Mouse (Mus musculus) ovary, adult 18-20 months (tissue): ENCODE data around the gene Smarca2.

Source experiments
- DNase-seq: peaks from one replicate; pipeline ENCODE4 v3.0.0; 2022; ENCODE audit warnings: low spot score, mixed read lengths

Gene Smarca2

DNA sequence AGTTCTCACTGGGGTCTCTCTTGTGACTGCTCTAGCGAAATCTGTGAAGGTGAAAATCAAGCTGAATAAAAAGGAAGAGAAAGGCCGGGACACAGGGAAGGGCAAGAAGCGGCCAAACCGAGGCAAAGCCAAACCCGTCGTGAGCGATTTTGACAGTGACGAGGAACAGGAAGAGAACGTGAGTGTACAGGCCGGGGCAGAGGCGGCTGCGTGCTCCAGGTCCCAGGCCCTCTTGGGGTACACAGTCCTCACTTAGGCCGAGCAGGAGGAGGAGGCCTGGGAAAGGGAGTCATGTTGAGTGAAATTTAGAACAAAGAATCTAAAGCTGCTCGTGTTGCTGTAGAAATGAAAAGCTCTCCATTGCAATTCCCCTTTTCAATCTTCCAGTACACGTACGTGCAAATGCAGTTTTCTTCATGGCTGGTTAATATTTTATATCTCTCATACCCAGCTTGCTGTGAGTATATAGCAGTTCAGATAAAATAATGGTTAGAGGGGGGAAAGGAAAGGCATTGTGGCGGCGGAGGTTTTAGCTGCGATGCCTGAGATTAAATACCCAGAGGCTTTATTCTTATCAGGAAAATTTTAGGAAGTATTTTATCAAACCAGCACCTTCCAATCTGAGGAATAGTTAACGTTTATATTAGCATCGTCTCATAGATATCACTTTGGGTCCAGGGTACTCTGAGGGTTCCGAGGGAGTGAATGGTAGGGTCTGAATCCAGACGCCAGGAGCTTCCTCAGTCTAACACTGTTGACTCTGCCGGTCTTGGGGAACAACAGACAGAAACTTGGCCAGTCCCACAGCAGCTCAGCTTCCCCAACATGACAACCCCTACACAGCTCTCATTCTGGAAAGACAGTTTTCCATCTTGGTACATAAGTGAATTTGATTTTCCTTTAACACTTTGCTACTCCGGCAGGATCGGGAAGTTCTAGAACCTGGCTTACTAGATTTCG, 171.5 kb downstream of the Smarca2 start:
- DNase-seq = no peak

GRCm38 (mm10) chr19:26778199-26778598, 173.3 kb downstream of the Smarca2 start:
- no peak for DNase-seq

DNA sequence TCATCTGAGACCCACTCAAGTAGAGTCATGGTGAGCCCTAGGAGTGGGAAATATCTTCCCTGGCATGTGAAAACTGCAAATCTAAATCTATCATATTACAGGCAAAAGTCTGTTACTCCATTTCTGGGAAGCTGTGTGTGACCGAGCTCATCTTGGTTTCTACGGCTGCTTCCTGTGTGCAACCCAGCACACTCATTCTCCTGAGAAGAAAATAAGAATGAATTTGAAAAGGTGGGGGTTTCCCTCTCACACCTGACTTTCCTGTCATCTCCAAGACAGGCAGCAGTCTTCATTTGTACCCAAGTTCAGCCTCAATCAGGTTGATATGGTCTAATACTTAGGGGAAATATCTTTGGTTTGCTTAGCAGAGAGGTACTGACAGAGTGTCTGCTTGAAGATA, 176.4 kb downstream of the Smarca2 start:
- DNase-seq = no peak

DNA sequence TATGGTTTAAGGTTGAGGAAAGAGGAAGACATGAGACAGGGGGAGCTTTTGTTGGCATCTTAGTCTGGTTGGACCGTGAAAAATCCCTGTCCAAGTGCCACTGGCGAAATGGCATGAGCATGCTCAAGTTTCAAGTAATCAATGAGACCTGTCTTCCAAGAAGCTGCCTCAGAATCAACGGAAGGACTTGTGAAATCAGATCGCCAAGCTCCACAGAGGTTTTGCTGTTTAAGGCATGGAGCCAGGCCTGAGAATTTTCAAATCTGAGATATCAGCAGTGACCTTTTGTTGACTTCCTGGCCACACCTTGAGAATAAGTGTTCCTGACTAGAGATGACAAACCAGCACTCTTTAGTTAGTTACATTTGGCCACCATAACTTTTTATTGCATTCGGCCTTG, 183.6 kb downstream of the Smarca2 start:
- DNase-seq = no peak

GRCm38 (mm10) chr19:26790386-26791346, 185.8 kb downstream of the Smarca2 start:
- DNase-seq = no peak

GRCm38 (mm10) chr19:26794315-26794714, 189.5 kb downstream of the Smarca2 start:
- DNase-seq = no peak

GRCm38 (mm10) chr19:26796006-26796405, 191.2 kb downstream of the Smarca2 start:
- no peak for DNase-seq

GRCm38 (mm10) chr19:26804401-26804800, 199.6 kb downstream of the Smarca2 start:
- DNase-seq = no peak

DNA sequence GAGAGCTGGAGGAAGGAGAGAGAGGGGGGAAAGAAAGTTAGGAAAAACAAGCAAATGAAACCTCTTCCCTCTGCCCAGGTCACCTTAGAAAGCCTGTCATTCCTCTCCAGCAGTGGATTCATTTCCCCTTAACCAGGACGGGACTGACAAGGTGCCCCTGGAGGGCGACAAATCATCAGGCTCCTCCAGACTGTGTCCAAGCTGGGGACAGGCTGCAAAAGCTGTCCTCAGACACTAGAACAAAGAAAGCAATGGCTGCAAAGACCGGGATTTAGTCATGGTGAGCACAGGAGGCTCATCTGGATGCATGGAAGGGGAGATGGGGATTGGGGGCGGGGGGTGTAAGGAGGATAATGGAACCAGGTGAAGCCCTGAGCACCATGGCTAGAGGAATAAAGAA, 209.8 kb downstream of the Smarca2 start:
- no peak for DNase-seq

DNA sequence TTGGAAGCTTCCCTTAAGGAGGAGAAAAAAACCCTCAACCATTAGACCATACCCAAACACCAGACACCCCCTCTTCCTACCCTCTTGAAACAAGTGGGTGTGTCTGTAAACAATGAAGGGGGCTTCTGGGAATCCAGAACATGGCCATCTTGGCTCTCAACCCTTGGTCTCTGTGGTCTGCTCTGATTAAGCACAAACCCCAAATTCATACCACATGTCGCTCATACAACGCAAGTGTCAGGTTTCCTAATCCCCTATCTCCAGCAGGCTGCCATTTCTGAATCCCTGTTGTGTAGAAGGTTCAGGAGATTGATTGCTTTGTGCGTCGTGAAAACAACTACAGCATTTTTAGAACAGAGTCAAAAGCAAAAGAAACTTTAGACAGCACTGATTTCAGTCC, 213.1 kb downstream of the Smarca2 start:
- DNase-seq = no peak
